27 mouse cellular contexts compared by ENCODE assay signal in the genomic region with DNA sequence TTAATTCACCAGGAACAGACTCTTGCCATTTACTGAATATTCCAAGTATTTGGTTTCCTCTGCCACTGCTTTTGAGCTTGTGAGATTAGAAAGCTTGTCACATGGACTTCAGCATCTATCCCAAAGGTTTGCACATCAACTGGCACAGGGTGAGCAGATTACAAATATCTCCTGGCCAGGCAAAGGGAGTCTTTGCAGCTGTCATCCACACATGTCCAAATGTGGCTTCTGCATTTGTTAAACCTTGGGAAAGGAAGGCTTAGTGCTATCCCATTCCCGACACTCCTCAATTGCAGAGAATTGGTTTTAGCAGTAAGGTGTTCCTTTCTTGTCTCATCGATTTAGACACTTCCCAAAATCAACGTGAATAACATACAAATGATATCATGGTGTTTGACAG.
"Had no signal": no experiment of that assay in that cellular context is flagged by ENCODE, and none has a peak within 500 bp of the region (broad histone marks: within the 10 kb centered on the region; RNA-seq: fewer than 3 reads in every experiment).

No protein-coding gene starts in this region.

- H3K36me3 ChIP-seq: heart, embryonic 10.5 days; heart, embryonic 12.5 days; heart, embryonic 13.5 days; heart, embryonic 15.5 days; hindbrain, embryonic 10.5 days; hindbrain, embryonic 12.5 days; hindbrain, embryonic 13.5 days; hindbrain, embryonic 15.5 days; intestine, embryonic 15.5 days; kidney, embryonic 15.5 days had no signal

- H3K4me2 ChIP-seq: heart, embryonic 11.5 days; heart, embryonic 12.5 days; heart, embryonic 13.5 days; heart, embryonic 15.5 days; hindbrain, embryonic 12.5 days; hindbrain, embryonic 13.5 days; hindbrain, embryonic 14.5 days; hindbrain, embryonic 15.5 days; intestine, embryonic 15.5 days; kidney, embryonic 15.5 days had no signal

- H3K27me3 ChIP-seq: heart, embryonic 12.5 days; heart, embryonic 13.5 days; heart, embryonic 15.5 days; hindbrain, embryonic 12.5 days; hindbrain, embryonic 13.5 days; hindbrain, embryonic 15.5 days; intestine, embryonic 15.5 days; kidney, embryonic 15.5 days had no signal

- H3K4me3 ChIP-seq: heart, embryonic 10.5 days; heart, embryonic 12.5 days; heart, embryonic 13.5 days; heart, embryonic 15.5 days; hindbrain, embryonic 10.5 days; hindbrain, embryonic 12.5 days; hindbrain, embryonic 13.5 days; hindbrain, embryonic 15.5 days; intestine, embryonic 15.5 days; kidney, embryonic 15.5 days; layer of hippocampus, adult 2 months had no signal

- DNase-seq: heart, postnatal 10 days; heart, postnatal 14 days; heart, postnatal 36 days; heart, postnatal 4 days; kidney, adult 11 months; kidney, adult 18-20 months; kidney, adult 2 months; kidney, adult 8-10 months; kidney, adult 9 months; kidney, postnatal 10 days; kidney, postnatal 14 days; kidney, postnatal 25 days; kidney, postnatal 36 days; kidney, postnatal 4 days had no signal
